Mouse (Mus musculus): ENCODE results near the gene Heatr1.

GRCm38 (mm10) chr13:12464844-12465243 lies 70.0 kb downstream of the Heatr1 start, which contains the start of gene Lgals8:
- TF ChIP-seq CTCF (IDR thresholded peaks at IDR 0.05; ENCODE audit: borderline replicate concordance, insufficient read depth, low read length) (no peak), POLR2A (IDR thresholded peaks at IDR 0.05; ENCODE audit: low read depth, low read length) (no peak)

Measured in embryonic fibroblast, embryonic 13.5 days (primary cell).